Mouse (Mus musculus) CD4-positive naive resting alpha-beta T cell, adult 57 days (primary cell): ENCODE results near the gene Tia1. TPM values are rescaled to one million over a fixed set of nuclear protein-coding genes. Genes with fewer than 3 reads are reported as not detected.

Experiments used
- total RNA-seq: library from RNA; stranded (reverse); gene quantifications from one replicate; pipeline ENCODE4 v1.2.4, GENCODE M21; 2023

The Tia1 gene
- 68.8 TPM for total RNA-seq

GRCm38 (mm10) chr6:86404100-86404861 lies at the start of gene Tia1:
TSS of gene Tia1 (plus strand) at chr6:86404219.

GRCm38 (mm10) chr6:86365371-86366124 lies 38.5 kb upstream of the Tia1 start, which contains the start of gene Fam136a:
TSS of gene Fam136a (plus strand) at chr6:86365646.

GRCm38 (mm10) chr6:86370764-86371339 lies 33.2 kb upstream of the Tia1 start, which contains the start of gene Snrpg:
TSS of gene Snrpg (plus strand) at chr6:86371304.

GRCm38 (mm10) chr6:86396581-86397256 lies 7.3 kb upstream of the Tia1 start, which contains the start of gene Pcyox1:
TSS of gene Pcyox1 (minus strand) at chr6:86397154.

GRCm38 (mm10) chr6:86426358-86426757 lies 22.3 kb downstream of the Tia1 start, which contains the start of gene Gm44790:
TSS of gene Gm44790 (plus strand) at chr6:86426658.

GRCm38 (mm10) chr6:86438272-86439118 lies 34.5 kb downstream of the Tia1 start, which contains the start of gene C87436:
TSS of gene C87436 (plus strand) at chr6:86438374.

Other genes with a start within 250 kb of the Tia1 start
- not detected for gene Tgfa, start 209.0 kb upstream of the Tia1 start, total RNA-seq
- 14.2 TPM for gene Fam136a, start 38.6 kb upstream of the Tia1 start, total RNA-seq
- gene Snrpg, start 32.9 kb upstream of the Tia1 start, total RNA-seq, result 217 TPM
- 8.6 TPM for gene Pcyox1, start 7.1 kb upstream of the Tia1 start, total RNA-seq
- 4.8 TPM for gene Gm44790, start 22.4 kb downstream of the Tia1 start, total RNA-seq
- gene C87436, start 34.2 kb downstream of the Tia1 start, total RNA-seq, result 41.8 TPM
- gene Pcbp1, start 122.1 kb downstream of the Tia1 start, total RNA-seq, result 239 TPM
- gene Asprv1, start 223.9 kb downstream of the Tia1 start, total RNA-seq, result 1.0 TPM